Mouse (Mus musculus): ENCODE data around the gene Coro1b.

DNA sequence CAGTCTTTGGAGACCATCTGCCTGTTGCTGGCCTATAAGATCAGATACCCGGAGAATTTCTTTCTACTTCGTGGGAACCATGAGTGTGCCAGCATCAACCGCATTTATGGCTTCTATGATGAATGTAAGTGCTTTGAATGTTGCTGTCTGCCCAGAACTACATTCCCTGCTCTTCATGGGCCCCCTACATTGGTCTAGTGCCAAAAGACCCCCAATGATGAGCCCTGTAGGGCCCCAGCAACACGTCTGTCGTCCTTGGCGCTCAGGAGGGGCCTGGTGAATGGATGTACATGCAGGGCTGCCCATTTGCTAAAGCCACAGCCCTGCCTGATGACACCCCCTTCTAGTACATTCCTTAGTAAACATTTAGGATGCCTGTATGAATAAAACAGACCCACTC, 44.7 kb downstream of the Coro1b start:
- TF ChIP-seq EP300 (IDR thresholded peaks at IDR 0.05; ENCODE audit: low read length) (no peak), MXI1 (IDR thresholded peaks at IDR 0.05; ENCODE audit: low read depth, low read length) (no peak), USF2 (conservative IDR thresholded peaks at IDR 0.05; ENCODE audit: low read depth, low read length) (no peak), POLR2A (IDR thresholded peaks at IDR 0.05; ENCODE audit: low read depth, low read length) (no peak), ZC3H11A (IDR thresholded peaks at IDR 0.05; ENCODE audit: low read depth, low read length) (no peak), CTCF (conservative IDR thresholded peaks at IDR 0.05 in 1 of 2, IDR thresholded peaks at IDR 0.05 in 1 of 2; ENCODE audit: low read depth in 2 of 2, low read length in 2 of 2) (no peak), MYC (IDR thresholded peaks at IDR 0.05; ENCODE audit: low read depth, low read length) (no peak), E2F4 (IDR thresholded peaks at IDR 0.05; ENCODE audit: insufficient replicate concordance, low read depth, low read length) (no peak), CHD2 (IDR thresholded peaks at IDR 0.05; ENCODE audit: low read length) (no peak), ZMIZ1 (IDR thresholded peaks at IDR 0.05; ENCODE audit: low read depth, low read length) (no peak), PAX5 (IDR thresholded peaks at IDR 0.05; ENCODE audit: low read length) (no peak), HCFC1 (IDR thresholded peaks at IDR 0.05; ENCODE audit: low read depth, low read length) (no peak), RCOR1 (conservative IDR thresholded peaks at IDR 0.05; ENCODE audit: low read depth, low read length) (no peak), TCF12 (IDR thresholded peaks at IDR 0.05; ENCODE audit: low read depth, low read length) (no peak)
